Mouse (Mus musculus) CH12.LX (cell line): ENCODE results near the gene Pak4.

Source experiments
- CTCF ChIP-seq, 2 experiments: IDR thresholded peaks in 1 of 2; conservative IDR thresholded peaks in 1 of 2; 2 replicates each; pipeline ENCODE4 v1.5.1; 2011 to 2012; ENCODE audit warnings: low read depth in 2 of 2, low read length in 2 of 2, improper control_type of control experiment in 1 of 2, inconsistent platforms in 1 of 2, mild to moderate bottlenecking in 1 of 2, moderate library complexity in 1 of 2
- E2F4 ChIP-seq: IDR thresholded peaks from 2 replicates; pipeline ENCODE4 v1.6.1; 2011; ENCODE audit warnings: low read depth, low read length, improper control_type of control experiment; ENCODE audit not compliant: insufficient replicate concordance
- EP300 ChIP-seq: IDR thresholded peaks from 2 replicates; pipeline ENCODE4 v1.6.1; 2011; ENCODE audit warnings: low read length, improper control_type of control experiment
- ETS1 ChIP-seq: conservative IDR thresholded peaks from 2 replicates; pipeline ENCODE4 v1.6.1; 2012; ENCODE audit warnings: low read depth, mild to moderate bottlenecking, inconsistent platforms, low read length, improper control_type of control experiment, moderate library complexity
- GABPA ChIP-seq: IDR thresholded peaks from 2 replicates; pipeline ENCODE4 v1.6.1; 2012; ENCODE audit warnings: low read depth, low read length, improper control_type of control experiment, inconsistent platforms; ENCODE audit not compliant: insufficient replicate concordance
- HCFC1 ChIP-seq: IDR thresholded peaks from 2 replicates; pipeline ENCODE4 v1.6.1; 2012; ENCODE audit warnings: low read depth, mild to moderate bottlenecking, inconsistent platforms, low read length, improper control_type of control experiment
- MAZ ChIP-seq: IDR thresholded peaks from 2 replicates; pipeline ENCODE4 v1.6.1; 2012; ENCODE audit warnings: low read depth, mild to moderate bottlenecking, inconsistent platforms, low read length, improper control_type of control experiment, moderate library complexity
- MYC ChIP-seq: IDR thresholded peaks from 2 replicates; pipeline ENCODE4 v1.6.1; 2011; ENCODE audit warnings: low read depth, mild to moderate bottlenecking, improper control_type of control experiment, low read length
- NRF1 ChIP-seq: IDR thresholded peaks from 2 replicates; pipeline ENCODE4 v1.6.1; 2014; ENCODE audit warnings: low read depth, mild to moderate bottlenecking, inconsistent platforms, low read length, improper control_type of control experiment, moderate library complexity
- POLR2A ChIP-seq: IDR thresholded peaks from 2 replicates; pipeline ENCODE4 v1.6.1; 2011; ENCODE audit warnings: low read depth, mild to moderate bottlenecking, improper control_type of control experiment, low read length
- POLR2AphosphoS2 ChIP-seq: IDR thresholded peaks from 2 replicates; pipeline ENCODE4 v1.6.1; 2011; ENCODE audit warnings: low read depth, low read length, improper control_type of control experiment
- RAD21 ChIP-seq: IDR thresholded peaks from 2 replicates; pipeline ENCODE4 v1.6.1; 2011; ENCODE audit warnings: low read depth, mild to moderate bottlenecking, low read length, improper control_type of control experiment, moderate library complexity
- USF1 ChIP-seq: IDR thresholded peaks from 2 replicates; pipeline ENCODE4 v1.6.1; 2014; ENCODE audit warnings: low read depth, mild to moderate bottlenecking, inconsistent platforms, low read length, improper control_type of control experiment

GRCm38 (mm10) chr7:28546649-28547048 lies 51.3 kb downstream of the Pak4 start:
- no peak for TF ChIP-seq EP300
- TF ChIP-seq POLR2A: no peak
- no peak for TF ChIP-seq MAZ
- TF ChIP-seq CTCF (conservative IDR thresholded peaks at IDR 0.05 in 1 of 2, IDR thresholded peaks at IDR 0.05 in 1 of 2; ENCODE audit: low read depth in 2 of 2, low read length in 2 of 2): no peak
- TF ChIP-seq HCFC1: no peak
- no peak for TF ChIP-seq E2F4
- no peak for TF ChIP-seq GABPA
- TF ChIP-seq NRF1: no peak
- no peak for TF ChIP-seq ETS1
- TF ChIP-seq RAD21: no peak
- TF ChIP-seq MYC: no peak
- no peak for TF ChIP-seq POLR2AphosphoS2
- no peak for TF ChIP-seq USF1
